Mouse (Mus musculus) liver, embryonic 14.5 days (tissue): ENCODE results near the gene Cnih3. TPM values are rescaled to one million over a fixed set of nuclear protein-coding genes. Genes with fewer than 3 reads are reported as not detected.
A peak's percentile ranks its signal among the peaks of the same experiment; 100 is the strongest.

Source experiments
- ATAC-seq: fragments of 200-750 bp; cut with Nextera tagmentation; 2 replicates; pipeline ENCODE4 v1.8.0; 2017; ENCODE audit warnings: moderate number of reproducible peaks, mild to moderate bottlenecking, moderate library complexity; ENCODE audit not compliant: insufficient read depth
- DNase-seq, 3 experiments: peaks; one replicate each; pipeline ENCODE4 v3.0.0-alpha.2; 2012 to 2013; ENCODE audit warnings: low read depth in 3 of 3, low spot score in 3 of 3
- H3K27ac ChIP-seq: fragments of 300-500 bp; sonication (generic); 2 replicates; pipeline ENCODE4 v1.5.1; 2014; ENCODE audit warnings: moderate library complexity, mild to moderate bottlenecking, control low read depth, inconsistent platforms
- H3K27me3 ChIP-seq: fragments of 300-500 bp; sonication (generic); 2 replicates; pipeline ENCODE4 v1.6.1; 2014; ENCODE audit warnings: mild to moderate bottlenecking, low read length, moderate library complexity; ENCODE audit not compliant: control insufficient read depth, insufficient read depth
- H3K36me3 ChIP-seq: fragments of 300-500 bp; sonication (generic); replicated peaks from 2 replicates; pipeline ENCODE4 v1.6.1; 2014; ENCODE audit warnings: low read depth; ENCODE audit not compliant: control insufficient read depth, insufficient read depth
- H3K4me1 ChIP-seq, 2 experiments: fragments of 200-500 bp in 1 of 2; fragments of 300-500 bp in 1 of 2; sonication (generic) in 1 of 2; replicated peaks; 2 replicates each; pipeline ENCODE4 v1.6.1; 2012 to 2014; ENCODE audit warnings: antibody characterized with exemption in 1 of 2, inconsistent platforms in 1 of 2, low read length in 1 of 2; ENCODE audit not compliant: control insufficient read depth in 2 of 2, insufficient read depth in 2 of 2
- H3K4me2 ChIP-seq: fragments of 300-500 bp; sonication (generic); 2 replicates; pipeline ENCODE4 v1.6.1; 2014; ENCODE audit warnings: low read depth, mild to moderate bottlenecking, control low read depth, moderate library complexity
- H3K4me3 ChIP-seq, 2 experiments: fragments of 200-500 bp in 1 of 2; fragments of 300-500 bp in 1 of 2; sonication (generic) in 1 of 2; 2 replicates each; pipeline ENCODE4 v1.5.1; 2012 to 2014; ENCODE audit warnings: low read depth in 2 of 2, low read length in 2 of 2, mild to moderate bottlenecking in 2 of 2, control low read depth in 1 of 2, inconsistent platforms in 1 of 2, moderate library complexity in 1 of 2; ENCODE audit not compliant: insufficient read depth in 1 of 2
- H3K9ac ChIP-seq: fragments of 300-500 bp; sonication (generic); replicated peaks from 2 replicates; pipeline ENCODE4 v1.6.1; 2014; ENCODE audit warnings: mild to moderate bottlenecking, control low read depth, moderate library complexity
- H3K9me3 ChIP-seq: fragments of 300-500 bp; sonication (generic); 2 replicates; pipeline ENCODE4 v1.6.1; 2016; ENCODE audit warnings: low read length, mixed read lengths; ENCODE audit not compliant: control insufficient read depth
- CTCF ChIP-seq: IDR thresholded peaks from 2 replicates; pipeline ENCODE4 v1.5.1; 2016; ENCODE audit warnings: antibody characterized with exemption, low read depth, control low read depth
- EP300 ChIP-seq: IDR thresholded peaks from 2 replicates; pipeline ENCODE4 v1.6.1; 2016; ENCODE audit warnings: antibody characterized with exemption, low read depth
- WGBS: fragments of 180-500 bp; shearing (Covaris S2); extraction: QIAGEN DNeasy Blood & Tissue Kit; methylation state at CpG from one replicate; pipeline ENCODE4 v1.1.7; 2014; ENCODE audit not compliant: insufficient replicate concordance; 5-methylcytosine and 5-hydroxymethylcytosine counted together
- polyA plus RNA-seq, 2 experiments: library from polyadenylated mRNA; depleted of rRNA in 1 of 2; stranded (reverse) in 1 of 2; unstranded in 1 of 2; fragments of >200 nt; fragmentation: Nextera tagmentation in 1 of 2; extraction: Ambion mirVana in 1 of 2; gene quantifications; 2 replicates each; pipeline versions ENCODE4 v1.2.1 to v1.2.3; 2012 to 2014

The Cnih3 gene
- polyA plus RNA-seq, 2 experiments = 0.02 TPM; not detected in 1

DNA sequence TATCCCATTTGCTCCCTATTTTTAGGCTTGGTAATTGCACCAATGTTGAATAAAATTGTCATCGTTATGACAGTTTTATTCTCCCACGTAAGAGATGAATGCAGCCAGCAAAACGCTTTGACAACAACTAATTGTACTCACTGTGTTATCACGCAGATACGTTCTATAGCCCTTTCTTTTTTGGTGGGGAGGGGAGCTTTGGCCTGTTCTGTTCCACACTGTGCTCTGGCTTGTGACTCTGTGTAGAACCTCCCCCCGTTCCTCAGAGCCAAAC, 110.4 kb downstream of the Cnih3 start:
- DNase-seq = no peak
- 66% methylated on average over 6 of the region's 6 CpGs for WGBS
- no peaks in the 10 kb centered on the region for H3K36me3 ChIP-seq

GRCm38 (mm10) chr1:181465027-181465426, 112.6 kb downstream of the Cnih3 start:
- H3K9me3 ChIP-seq = no peaks in the 10 kb centered on the region
- 41% methylated on average over 5 of the region's 5 CpGs for WGBS
- H3K9ac ChIP-seq = no peak overlapping the region
- H3K4me1 ChIP-seq = peaks cover 0 to 11% of the 10 kb centered on the region in 2 experiments; a peak in 3 of 4 replicates
- ATAC-seq (no peak), DNase-seq (peak in 1 of 3 experiments; percentile 4)
- no peak overlapping the region for H3K27ac ChIP-seq
- TF ChIP-seq CTCF = peak; percentile 78
- no peak for TF ChIP-seq EP300
- no peaks in the 10 kb centered on the region for H3K36me3 ChIP-seq
- no peak overlapping the region for H3K4me3 ChIP-seq
- H3K4me2 ChIP-seq = no peak overlapping the region
- H3K27me3 ChIP-seq = no peaks in the 10 kb centered on the region

More for the DNA sequence above, 110.4 kb downstream of the Cnih3 start:
- Histone ChIP-seq H3K27ac (no peak overlapping the region), H3K4me3 (no peak overlapping the region), H3K27me3 (no peaks in the 10 kb centered on the region), H3K4me2 (no peak overlapping the region), H3K9me3 (no peaks in the 10 kb centered on the region), H3K9ac (no peak overlapping the region), H3K4me1 (peaks cover 0 to 11% of the 10 kb centered on the region in 2 experiments; a peak in 3 of 4 replicates)
- no peak for TF ChIP-seq CTCF
- no peak for TF ChIP-seq EP300
- ATAC-seq = no peak

GRCm38 (mm10) chr1:181466040-181466439, 113.6 kb downstream of the Cnih3 start:
- Histone ChIP-seq H3K4me2 (no peak overlapping the region), H3K27ac (no peak overlapping the region), H3K9ac (no peak overlapping the region), H3K9me3 (no peaks in the 10 kb centered on the region), H3K36me3 (no peaks in the 10 kb centered on the region), H3K4me1 (peaks cover 0 to 11% of the 10 kb centered on the region in 2 experiments; a peak in 3 of 4 replicates), H3K27me3 (no peaks in the 10 kb centered on the region), H3K4me3 (no peak overlapping the region)
- 69% methylated on average over 6 of the region's 6 CpGs for WGBS
- ATAC-seq (no peak), DNase-seq (no peak)
- TF ChIP-seq EP300 (no peak), CTCF (no peak)

- H3K27ac ChIP-seq = no peak overlapping the region
- H3K36me3 ChIP-seq = no peaks in the 10 kb centered on the region
- H3K9me3 ChIP-seq = no peaks in the 10 kb centered on the region
- WGBS = 38% methylated on average over 17 of the region's 17 CpGs
- DNase-seq = no peak
- no peaks in the 10 kb centered on the region for H3K27me3 ChIP-seq
- no peak overlapping the region for H3K9ac ChIP-seq
- TF ChIP-seq CTCF (no peak), EP300 (no peak)
- no peak overlapping the region for H3K4me2 ChIP-seq
- no peak for ATAC-seq
- H3K4me1 ChIP-seq = peaks cover 0 to 11% of the 10 kb centered on the region in 2 experiments; a peak in 3 of 4 replicates
- no peak overlapping the region for H3K4me3 ChIP-seq
Observed at GRCm38 (mm10) chr1:181466601-181467320, 114.3 kb downstream of the Cnih3 start.

DNA sequence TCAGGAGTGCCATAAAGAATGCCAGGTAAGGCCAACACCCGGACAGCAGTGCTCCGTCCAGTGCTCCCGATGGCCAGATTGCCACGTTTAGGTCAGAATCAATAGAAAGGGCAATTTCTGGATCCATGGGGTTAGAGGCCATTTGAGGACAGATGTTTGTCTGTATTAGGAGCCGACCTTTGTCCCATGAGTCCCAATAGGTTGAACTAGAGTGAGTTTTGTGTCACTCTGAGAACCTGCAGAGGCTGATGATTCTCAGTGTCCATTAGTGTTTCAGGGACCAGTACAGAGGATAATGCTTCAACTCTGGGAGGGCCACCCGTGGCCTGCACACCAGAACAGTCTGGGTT, 114.9 kb downstream of the Cnih3 start:
- ATAC-seq (no peak), DNase-seq (no peak)
- Histone ChIP-seq H3K27me3 (no peaks in the 10 kb centered on the region), H3K4me1 (peaks cover 0 to 11% of the 10 kb centered on the region in 2 experiments; a peak in 3 of 4 replicates), H3K9me3 (no peaks in the 10 kb centered on the region), H3K36me3 (no peaks in the 10 kb centered on the region), H3K27ac (no peak overlapping the region), H3K4me2 (no peak overlapping the region), H3K4me3 (no peak overlapping the region), H3K9ac (no peak overlapping the region)
- WGBS = 64% methylated on average over 6 of the region's 6 CpGs
- TF ChIP-seq CTCF = no peak
- no peak for TF ChIP-seq EP300
